Mouse (Mus musculus) cerebellum, adult 9-10 months (tissue): ENCODE data around the gene Chchd3.
A peak's percentile ranks its signal among the peaks of the same experiment; 100 is the strongest.

Experiments used
- DNase-seq: peaks from one replicate; pipeline ENCODE4 v3.0.0; 2022

Gene Chchd3

DNA sequence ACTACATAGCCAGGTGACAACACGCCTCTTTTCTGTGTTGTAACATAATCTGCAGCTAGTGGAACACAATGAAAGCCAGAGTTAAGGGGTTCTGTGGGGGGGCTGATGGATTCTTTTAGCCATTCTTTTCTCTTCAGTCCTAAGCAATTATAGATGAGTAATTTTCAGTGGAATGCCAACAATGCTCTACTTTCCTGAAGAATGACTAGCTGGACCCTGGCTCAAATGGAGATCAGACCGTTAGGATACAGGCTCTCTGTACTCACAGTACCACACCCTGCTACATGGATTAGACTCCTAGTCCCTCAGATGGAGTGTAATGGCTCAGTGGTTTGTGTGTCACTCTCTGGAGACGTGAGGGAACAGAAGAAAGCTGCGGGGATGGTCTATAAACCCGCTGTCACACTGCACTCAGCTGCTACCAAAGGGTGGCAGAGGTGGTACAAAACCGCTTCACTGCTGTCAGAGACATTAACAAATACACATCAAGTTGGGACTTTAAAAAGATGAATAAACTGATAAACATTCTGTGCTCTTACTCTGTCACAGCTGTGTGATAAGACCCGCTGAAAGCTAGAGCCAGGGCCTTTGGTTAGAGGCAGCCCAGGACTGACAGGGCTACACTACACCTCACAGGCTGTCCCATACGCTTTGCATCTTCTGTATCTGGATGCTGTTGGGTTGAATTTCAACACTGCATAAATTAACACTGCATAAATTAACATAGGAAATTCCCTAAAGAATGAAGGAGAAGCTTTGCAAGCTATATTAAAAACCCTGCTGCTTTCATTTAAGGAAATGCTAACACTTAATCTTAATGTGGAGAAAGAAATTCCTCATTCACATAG, 264.2 kb downstream of the Chchd3 start:
- no peak for DNase-seq

DNA sequence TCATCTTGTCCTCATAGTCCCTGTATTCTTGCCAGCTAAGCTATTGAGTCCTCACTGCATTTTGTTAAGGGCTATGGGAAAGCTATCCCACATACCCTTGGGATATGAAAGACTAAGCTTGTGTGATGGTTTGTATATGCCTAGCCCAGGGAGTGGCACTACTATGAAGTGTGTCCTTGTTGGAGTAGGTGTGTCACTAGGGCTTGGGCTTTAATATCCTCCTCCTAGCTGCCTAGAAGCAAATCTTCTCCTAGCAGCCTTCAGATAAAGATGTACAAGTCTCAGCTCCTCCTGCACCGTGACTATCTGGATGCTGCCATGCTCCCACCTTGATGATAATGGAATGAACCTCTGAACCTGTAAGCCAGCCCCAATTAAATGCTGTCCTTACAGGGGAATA, 266.5 kb downstream of the Chchd3 start:
- DNase-seq: no peak

DNA sequence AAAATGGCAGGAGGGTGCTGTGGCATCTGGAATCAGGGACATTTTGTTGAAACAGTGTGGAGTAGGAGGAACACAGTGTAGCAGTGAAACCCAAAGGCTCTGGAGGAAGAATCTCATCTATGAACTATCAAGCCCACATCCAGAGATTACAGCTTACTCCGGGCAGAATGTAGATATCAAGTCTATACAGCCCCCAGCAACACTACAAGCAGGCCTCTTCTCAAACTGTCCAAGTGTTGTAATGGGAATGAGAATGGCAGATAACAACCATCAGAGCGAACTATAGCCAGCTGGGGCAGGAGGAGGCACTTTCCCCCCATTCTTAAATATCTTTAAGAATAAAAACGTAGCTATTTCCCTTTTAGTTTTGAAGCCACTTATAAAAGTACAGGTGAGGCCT, 266.9 kb downstream of the Chchd3 start:
- DNase-seq: no peak

DNA sequence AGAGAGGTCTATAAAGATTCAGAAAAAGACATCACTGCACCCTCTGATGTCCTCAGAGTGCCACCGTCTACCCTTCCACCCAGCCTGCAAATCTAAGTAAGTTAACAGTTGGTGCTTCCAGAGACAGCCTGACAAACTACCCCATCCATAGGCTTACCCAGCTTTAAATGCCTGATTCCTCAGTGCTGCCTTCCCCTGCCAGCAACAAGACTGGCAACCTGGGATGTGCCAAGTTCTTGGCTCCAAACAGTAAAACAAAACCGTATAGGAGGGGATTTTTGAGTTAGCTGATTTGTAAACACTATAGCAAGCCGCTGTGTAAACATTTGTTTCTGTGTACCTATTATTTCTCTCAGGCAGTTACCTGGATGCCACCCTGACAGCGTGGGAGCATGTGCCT, 269.6 kb downstream of the Chchd3 start:
- no peak for DNase-seq

DNA sequence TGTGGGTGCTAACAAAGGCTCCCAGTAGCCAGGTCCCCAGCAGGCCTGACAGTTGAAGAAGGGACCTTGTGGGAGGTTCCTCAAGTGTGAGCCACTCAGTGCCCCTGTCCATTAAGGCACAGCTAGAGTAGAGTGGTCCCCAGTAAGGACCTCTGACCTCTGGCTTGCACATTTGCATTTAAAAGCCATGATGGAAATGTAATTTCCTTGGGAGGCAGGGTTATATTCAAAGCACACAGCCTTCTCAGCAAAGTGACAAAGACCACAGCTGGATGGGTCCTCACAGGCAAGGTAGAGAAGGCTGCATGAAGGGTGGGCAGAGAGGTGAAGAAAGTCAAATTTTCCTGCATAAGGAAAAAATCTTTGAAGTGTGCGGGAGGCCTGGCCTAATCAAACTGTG, 272.7 kb downstream of the Chchd3 start:
- no peak for DNase-seq

DNA sequence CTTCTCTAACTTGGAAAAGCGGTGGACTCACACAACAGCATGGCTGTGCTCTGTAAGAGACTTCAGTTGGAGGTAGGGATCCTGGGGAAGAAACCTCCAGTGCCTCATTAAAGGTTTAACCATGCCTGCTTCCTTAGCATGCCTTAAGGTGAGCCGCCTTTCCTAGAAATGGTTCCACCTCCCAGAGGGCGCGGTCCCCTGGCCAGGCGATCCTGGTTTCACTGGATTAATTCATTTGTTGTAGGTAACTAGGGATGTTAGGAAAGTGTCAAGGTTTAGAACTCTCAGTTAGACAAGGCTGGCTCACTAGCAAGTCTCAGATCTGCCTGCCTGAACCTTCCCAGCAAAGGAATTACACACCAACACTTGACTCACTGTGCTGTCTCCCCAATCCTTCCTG, 273.9 kb downstream of the Chchd3 start:
- DNase-seq: no peak

DNA sequence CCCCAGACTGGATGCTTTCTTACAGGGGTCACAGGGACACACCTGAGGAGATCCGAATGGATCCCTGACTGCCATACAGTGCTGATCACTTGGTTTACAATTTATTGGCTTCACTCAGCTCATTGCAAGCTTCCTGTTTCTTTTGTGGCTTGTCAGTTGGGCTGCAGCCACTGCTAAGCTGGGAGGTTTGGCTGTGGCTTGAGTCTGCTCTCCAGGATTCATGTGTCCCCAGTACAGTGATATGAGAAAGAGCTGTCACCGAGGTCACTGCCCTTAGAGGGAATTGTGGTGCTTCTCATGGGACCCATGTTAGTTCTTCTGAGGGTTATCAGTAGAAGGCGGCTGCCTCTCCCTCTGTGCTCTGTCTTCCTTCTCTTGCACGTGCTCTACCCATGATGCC, 277.0 kb downstream of the Chchd3 start:
- no peak for DNase-seq

DNA sequence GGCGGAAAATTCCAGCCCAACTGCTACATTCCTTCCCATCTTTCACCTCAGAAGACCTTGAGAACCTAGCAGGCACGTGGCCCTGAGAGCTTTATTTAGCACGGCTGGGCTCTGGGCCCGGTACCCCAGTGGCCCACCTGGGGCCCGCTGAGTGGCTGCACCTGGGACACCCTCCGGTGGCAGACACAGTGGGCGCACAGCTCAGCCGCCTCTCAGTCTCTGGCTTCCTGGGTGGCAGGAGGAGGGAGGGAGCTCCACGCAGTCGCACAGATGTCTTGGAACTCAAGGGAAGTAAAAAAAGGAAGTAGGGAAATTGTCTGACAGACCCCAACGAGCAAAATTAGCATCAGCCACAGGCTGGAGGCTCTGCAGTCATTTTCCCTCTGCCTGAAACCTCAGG, 279.5 kb downstream of the Chchd3 start:
- peak; percentile 42 for DNase-seq

DNA sequence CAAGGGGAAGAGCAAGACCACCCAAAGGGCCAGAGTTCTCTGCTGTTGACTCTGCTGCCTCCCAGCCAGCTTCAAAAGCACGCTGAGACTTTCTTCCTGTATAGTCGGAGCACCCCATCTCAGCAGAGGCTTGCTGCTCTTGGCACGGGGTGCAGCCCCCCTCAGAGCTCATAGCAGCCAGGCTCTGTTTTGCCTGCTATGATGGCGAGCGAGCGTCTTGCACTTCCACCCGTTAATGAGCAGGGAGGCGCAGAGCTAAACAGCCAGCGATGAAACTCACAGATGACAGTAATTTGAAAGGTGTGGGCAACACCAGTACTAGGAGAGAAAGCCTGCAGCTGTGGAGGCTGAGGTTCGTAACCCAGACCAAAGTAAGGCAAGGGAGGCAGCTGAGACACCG, 283.7 kb downstream of the Chchd3 start:
- no peak for DNase-seq

DNA sequence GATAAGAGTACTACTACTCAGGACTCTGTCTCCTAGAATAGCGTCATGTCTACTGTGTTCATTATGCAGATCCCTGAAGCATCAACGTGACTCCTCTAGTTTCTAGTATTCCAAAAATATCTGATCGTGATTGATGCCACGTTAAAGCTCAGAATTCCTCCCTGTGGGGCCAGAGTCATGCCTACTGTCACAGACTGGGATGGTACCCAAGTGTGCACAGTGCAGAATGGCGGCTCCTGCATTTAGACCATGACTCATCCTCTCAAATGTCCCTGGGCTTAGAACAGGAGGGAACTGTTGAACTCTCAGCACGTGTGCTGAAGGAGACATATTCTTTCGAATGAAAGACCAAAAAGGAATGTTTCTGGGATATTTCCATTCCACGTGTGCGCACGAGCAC, 305.5 kb downstream of the Chchd3 start:
- peak; percentile 1 for DNase-seq

DNA sequence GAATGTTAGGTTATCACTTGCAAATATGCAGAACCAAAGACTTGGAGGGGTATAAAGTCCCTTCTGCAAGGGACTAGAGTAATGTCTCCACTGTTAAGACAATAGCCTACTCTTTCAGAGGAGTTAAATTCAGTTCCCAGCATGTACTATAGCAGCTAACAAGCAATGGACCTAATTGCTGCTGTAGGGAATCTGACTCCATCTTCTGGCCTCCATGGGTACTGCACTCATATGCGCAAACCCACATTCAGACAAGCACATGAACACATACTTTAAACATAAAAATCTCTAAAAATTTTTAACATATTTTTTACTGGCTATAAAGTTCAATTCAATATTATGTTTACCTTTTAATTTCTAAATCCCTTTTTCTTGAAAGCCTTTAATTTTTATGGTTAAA, 310.2 kb downstream of the Chchd3 start:
- no peak for DNase-seq

DNA sequence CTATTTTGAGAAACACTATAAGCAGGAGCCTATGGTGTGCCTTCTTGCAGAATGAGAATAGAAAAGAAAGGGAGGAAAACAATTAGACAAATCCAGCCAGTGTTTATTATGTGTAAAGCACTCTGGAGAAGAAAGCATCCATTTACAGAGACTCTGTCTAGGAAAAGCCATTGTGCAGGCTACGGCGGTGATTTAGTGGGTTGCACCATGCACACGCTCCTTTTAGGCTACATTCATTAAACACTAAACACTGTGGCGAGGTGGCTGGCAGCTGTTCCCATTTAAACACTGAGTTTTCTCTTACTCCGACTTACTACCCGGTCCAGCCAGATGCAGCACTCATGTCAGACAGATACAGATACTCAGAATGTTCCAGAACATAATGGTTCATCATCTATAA, 311.3 kb downstream of the Chchd3 start:
- DNase-seq: no peak

DNA sequence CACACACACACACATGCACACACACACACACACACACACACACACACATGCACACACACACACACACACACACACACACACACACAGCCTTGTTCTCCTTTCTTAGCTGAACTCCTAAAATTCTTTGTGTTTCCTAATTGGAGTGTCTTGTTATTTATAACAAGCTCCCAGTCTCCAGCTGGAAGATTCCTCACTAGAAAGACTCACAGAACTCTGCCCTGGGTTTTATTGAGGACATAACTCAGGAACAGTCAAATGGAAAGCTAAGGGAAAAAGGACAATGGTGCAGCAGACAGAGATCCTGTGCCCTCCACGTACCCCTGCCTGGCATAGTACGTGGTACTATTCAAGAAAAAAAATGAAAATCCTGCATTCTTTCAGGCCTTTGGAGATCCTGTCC, 312.7 kb downstream of the Chchd3 start:
- no peak for DNase-seq
